ENCODE assay signal across 14 mouse cellular contexts in the genomic region with DNA sequence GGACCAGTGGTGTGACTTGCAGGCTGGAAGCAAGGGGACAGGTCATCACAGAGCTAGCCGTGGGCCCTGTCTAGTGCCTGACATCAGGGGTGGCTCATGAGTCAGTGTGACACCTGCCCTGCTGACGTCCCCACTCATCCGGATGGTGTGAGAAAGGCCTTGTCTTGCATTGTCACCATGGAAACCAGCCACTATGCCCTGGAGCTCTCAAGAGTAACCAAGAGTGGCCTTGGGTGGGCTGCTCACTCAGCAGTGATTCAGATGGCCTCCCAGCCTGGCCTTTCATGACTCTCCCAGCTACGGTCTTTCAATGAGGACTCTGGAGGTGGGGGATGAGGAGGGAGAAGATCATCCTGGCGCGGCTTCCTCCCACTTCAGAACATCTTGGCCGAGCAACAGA. TPM values are rescaled to one million over a fixed set of nuclear protein-coding genes. Genes with fewer than 3 reads are reported as not detected.
A peak's percentile ranks its signal among the peaks of the same experiment; 100 is the strongest.
DNase-seq lines count a peak whose midpoint lies in the region; ATAC-seq and TF ChIP-seq lines count a peak whose summit lies in the region.
"Had no signal": no experiment of that assay in that cellular context is flagged by ENCODE, and none has a peak within 500 bp of the region (broad histone marks: within the 10 kb centered on the region; RNA-seq: fewer than 3 reads in every experiment).

No protein-coding gene starts in this region.

- H3K9me3 ChIP-seq in hindbrain, embryonic 10.5 days: no peaks in the 10 kb centered on the region
- no peaks in the 10 kb centered on the region for H3K9me3 ChIP-seq in hindbrain, embryonic 11.5 days (ENCODE audit: control insufficient read depth, low read length)
- no peaks in the 10 kb centered on the region for H3K9me3 ChIP-seq in midbrain, embryonic 13.5 days
- H3K9me3 ChIP-seq: limb, embryonic 13.5 days had no signal

- no peak for ATAC-seq in hindbrain, embryonic 11.5 days (ENCODE audit: low FRiP score)
- peak; percentile 40 for ATAC-seq in midbrain, embryonic 13.5 days

- H3K4me3 ChIP-seq in hindbrain, embryonic 10.5 days: no peak overlapping the region
- H3K4me3 ChIP-seq in hindbrain, embryonic 11.5 days (ENCODE audit: low read depth, low read length): no peak overlapping the region
- no peak overlapping the region for H3K4me3 ChIP-seq in cortical plate, adult 2 months (ENCODE audit: insufficient read depth, low read length)
- no peak overlapping the region for H3K4me3 ChIP-seq in midbrain, embryonic 13.5 days (replicated peaks)
- H3K4me3 ChIP-seq: limb, embryonic 13.5 days had no signal

- H3K27ac ChIP-seq in hindbrain, embryonic 10.5 days: peak overlapping the region; percentile 50; the same call in 1 of the 2 replicates
- no peak overlapping the region for H3K27ac ChIP-seq in hindbrain, embryonic 11.5 days (ENCODE audit: low read depth, low read length)
- peak overlapping the region; percentile 62; the same call in 1 of the 2 replicates for H3K27ac ChIP-seq in cortical plate, adult 2 months (ENCODE audit: insufficient read depth, low read length)
- 0 out of 2 replicates have a peak overlapping the region, but pooled peaks have one; percentile 30 for H3K27ac ChIP-seq in midbrain, embryonic 13.5 days
- H3K27ac ChIP-seq: limb, embryonic 13.5 days had no signal

- peaks cover 38% of the 10 kb centered on the region for H3K4me1 ChIP-seq in hindbrain, embryonic 10.5 days (replicated peaks)
- no peaks in the 10 kb centered on the region for H3K4me1 ChIP-seq in hindbrain, embryonic 11.5 days (replicated peaks; ENCODE audit: control insufficient read depth, insufficient read depth, low read length)
- H3K4me1 ChIP-seq in cortical plate, adult 2 months (ENCODE audit: control insufficient read depth, insufficient read depth, low read length): peaks cover 11% of the 10 kb centered on the region
- H3K4me1 ChIP-seq in midbrain, embryonic 13.5 days (replicated peaks): peaks cover 11% of the 10 kb centered on the region

- no peak overlapping the region for H3K4me2 ChIP-seq in hindbrain, embryonic 11.5 days (replicated peaks; ENCODE audit: low read depth, low read length)
- no peak overlapping the region for H3K4me2 ChIP-seq in midbrain, embryonic 13.5 days (replicated peaks)
- H3K4me2 ChIP-seq: limb, embryonic 13.5 days; lung, embryonic 14.5 days had no signal

- no peak for TF ChIP-seq CTCF in cortical plate, adult 2 months (IDR thresholded peaks at IDR 0.05; ENCODE audit: extremely low read depth, insufficient read depth, low read length)

- 0 out of 2 replicates have a peak, but pooled peaks cover 5% of the 10 kb centered on the region for H3K36me3 ChIP-seq in hindbrain, embryonic 10.5 days
- no peaks in the 10 kb centered on the region for H3K36me3 ChIP-seq in hindbrain, embryonic 11.5 days (ENCODE audit: control insufficient read depth, insufficient read depth, low read length)
- H3K36me3 ChIP-seq in midbrain, embryonic 13.5 days: no peaks in the 10 kb centered on the region
- H3K36me3 ChIP-seq: limb, embryonic 13.5 days had no signal

- DNase-seq in hindbrain, embryonic 10.5 days (ENCODE audit: low spot score): no peak
- DNase-seq in hindbrain, embryonic 11.5 days (ENCODE audit: low spot score): no peak
- DNase-seq in adrenal gland, adult 8-10 months: peak; percentile 78
- DNase-seq in right cerebral cortex, postnatal 10 days (ENCODE audit: low spot score in 2 of 2): no peak
- no peak for DNase-seq in urinary bladder, postnatal 14 days (ENCODE audit: low spot score)
- DNase-seq: kidney, adult 2 months; lung, embryonic 14.5 days; thymus, postnatal 14 days had no signal

- H3K9ac ChIP-seq in hindbrain, embryonic 11.5 days (ENCODE audit: low read depth, low read length): no peak overlapping the region
- H3K9ac ChIP-seq in midbrain, embryonic 13.5 days (replicated peaks): no peak overlapping the region
- H3K9ac ChIP-seq: limb, embryonic 13.5 days; lung, embryonic 14.5 days had no signal

- no peaks in the 10 kb centered on the region for H3K27me3 ChIP-seq in hindbrain, embryonic 10.5 days (ENCODE audit: insufficient read depth, poor library complexity, severe bottlenecking)
- H3K27me3 ChIP-seq in hindbrain, embryonic 11.5 days (ENCODE audit: control insufficient read depth, insufficient read depth, low read length): no peaks in the 10 kb centered on the region
- no peaks in the 10 kb centered on the region for H3K27me3 ChIP-seq in midbrain, embryonic 13.5 days
- H3K27me3 ChIP-seq: limb, embryonic 13.5 days had no signal

- no peak for TF ChIP-seq POLR2A in cortical plate, adult 2 months (IDR thresholded peaks at IDR 0.05; ENCODE audit: extremely low read depth, insufficient read depth, low read length)

- 41% methylated on average over 7 of the region's 7 CpGs for WGBS in hindbrain, embryonic 10.5 days
- 45% methylated on average over 7 of the region's 7 CpGs for WGBS in hindbrain, embryonic 11.5 days
- 16% methylated on average over 7 of the region's 7 CpGs for WGBS in midbrain, embryonic 13.5 days

RNA-seq across cellular contexts. Expression of a gene that starts 21.1 kb away (rescaled TPM):
- polyA plus RNA-seq in hindbrain, embryonic 10.5 days (2016; fragmentation: Nextera tagmentation; extraction: Ambion mirVana): 0.25 and 0.50 TPM in 2 replicates
- polyA plus RNA-seq in hindbrain, embryonic 11.5 days (2014; fragmentation: Nextera tagmentation; extraction: Ambion mirVana): 0.31 and 0.85 TPM in 2 replicates
- 1 to 10 TPM in 2 of 4 experiments, under 1 TPM in 1, not detected in 1; 0.84 to 2.6 (median 2.3) TPM for total RNA-seq in adrenal gland, adult 8-10 months (2022)
- 4.6 and 5.7 TPM in 2 replicates for polyA plus RNA-seq in cortical plate, adult 2 months (2012; rRNA removed)
- 0.27 and 0.42 TPM in 2 replicates for polyA plus RNA-seq in midbrain, embryonic 13.5 days (2015; fragmentation: Nextera tagmentation; extraction: Ambion mirVana)
- total RNA-seq: megakaryocyte-erythroid progenitor cell, adult 5-6 weeks had no signal

RNA-seq across cellular contexts. Expression of a gene that starts 32.5 kb away (rescaled TPM):
- not detected in 2 replicates for polyA plus RNA-seq in hindbrain, embryonic 10.5 days (2016; fragmentation: Nextera tagmentation; extraction: Ambion mirVana)
- polyA plus RNA-seq in hindbrain, embryonic 11.5 days (2014; fragmentation: Nextera tagmentation; extraction: Ambion mirVana): not detected in 2 replicates
- not detected for total RNA-seq in adrenal gland, adult 8-10 months (2022)
- not detected in 2 replicates for polyA plus RNA-seq in cortical plate, adult 2 months (2012; rRNA removed)
- polyA plus RNA-seq in midbrain, embryonic 13.5 days (2015; fragmentation: Nextera tagmentation; extraction: Ambion mirVana): not detected in 2 replicates
- total RNA-seq: heart, adult 8-10 months; layer of hippocampus, postnatal 14 days; megakaryocyte-erythroid progenitor cell, adult 5-6 weeks had no signal
- polyA plus RNA-seq: kidney, adult 2 months; limb, embryonic 13.5 days; lung, embryonic 14.5 days had no signal
